Mouse (Mus musculus) natural killer cell, adult 2 months (primary cell): ENCODE measurements around the gene Hras.

Experiments used
- DNase-seq, 2 experiments: peaks; one replicate each; pipeline ENCODE4 v3.0.0; 2022; ENCODE audit warnings: low spot score in 2 of 2

Gene Hras

DNA sequence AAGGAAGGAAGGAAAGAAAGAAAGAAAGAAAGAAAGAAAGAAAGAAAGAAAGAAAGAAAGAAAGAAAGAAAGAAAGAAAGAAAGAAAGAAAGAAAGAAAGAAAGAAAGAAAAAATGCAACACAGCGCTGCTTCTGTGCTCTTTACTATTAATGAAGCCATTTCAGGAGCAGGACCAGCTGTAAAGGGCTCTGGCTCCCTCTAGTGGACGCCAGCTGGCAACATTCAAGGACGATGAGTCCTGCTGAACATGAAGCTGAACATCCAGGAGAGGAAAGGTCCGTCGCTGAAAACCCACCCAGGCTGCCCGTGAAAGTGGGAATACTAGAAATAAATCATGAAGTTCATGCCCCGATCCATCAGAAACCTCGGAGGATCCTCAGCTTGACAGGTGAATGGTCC is 17.6 kb downstream of the Hras start:
- DNase-seq: peak; percentile 80 to 86

DNA sequence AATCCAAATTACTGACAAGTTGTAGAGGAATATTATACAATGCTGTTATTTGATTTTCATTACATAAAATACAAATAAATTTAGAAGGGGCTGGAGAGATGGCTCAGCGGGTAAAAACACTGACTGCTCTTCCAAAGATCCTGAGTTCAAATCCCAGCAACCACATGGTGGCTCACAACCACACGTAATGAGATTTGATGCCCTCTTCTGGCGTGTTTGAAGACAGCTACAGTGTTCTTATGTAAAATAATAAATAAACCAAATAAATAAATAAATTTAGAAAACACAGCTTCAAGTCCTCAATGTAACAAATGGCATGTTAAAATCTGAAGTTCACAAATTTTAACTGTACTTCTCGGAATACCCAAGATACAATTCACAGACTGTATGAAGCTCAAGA is 18.7 kb downstream of the Hras start:
- DNase-seq: no peak

DNA sequence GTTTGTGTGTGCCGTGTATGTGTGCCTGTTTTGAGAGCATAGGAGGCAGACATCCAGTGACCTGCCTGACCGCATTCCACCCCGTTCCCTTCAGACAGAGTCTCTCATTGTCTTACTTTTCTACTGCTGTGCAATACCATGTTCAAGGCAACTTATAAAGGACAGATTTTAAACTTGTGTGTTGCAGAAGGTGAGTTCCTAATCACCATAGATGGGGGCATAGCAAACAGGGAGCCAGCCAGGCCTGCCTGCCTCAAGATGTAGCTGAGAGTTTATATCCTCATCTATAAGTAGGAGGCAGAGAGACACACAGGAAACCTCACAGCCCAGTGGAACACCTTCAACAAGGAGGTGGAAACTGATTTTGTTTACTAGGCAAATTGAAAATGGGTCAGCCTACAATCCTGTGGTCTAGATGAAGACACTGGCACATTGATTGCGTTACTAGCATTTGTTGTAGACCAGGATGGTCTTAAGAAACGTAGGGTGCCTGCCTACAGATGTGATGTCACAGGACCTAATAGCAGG is 20.4 kb downstream of the Hras start:
- DNase-seq: no peak

DNA sequence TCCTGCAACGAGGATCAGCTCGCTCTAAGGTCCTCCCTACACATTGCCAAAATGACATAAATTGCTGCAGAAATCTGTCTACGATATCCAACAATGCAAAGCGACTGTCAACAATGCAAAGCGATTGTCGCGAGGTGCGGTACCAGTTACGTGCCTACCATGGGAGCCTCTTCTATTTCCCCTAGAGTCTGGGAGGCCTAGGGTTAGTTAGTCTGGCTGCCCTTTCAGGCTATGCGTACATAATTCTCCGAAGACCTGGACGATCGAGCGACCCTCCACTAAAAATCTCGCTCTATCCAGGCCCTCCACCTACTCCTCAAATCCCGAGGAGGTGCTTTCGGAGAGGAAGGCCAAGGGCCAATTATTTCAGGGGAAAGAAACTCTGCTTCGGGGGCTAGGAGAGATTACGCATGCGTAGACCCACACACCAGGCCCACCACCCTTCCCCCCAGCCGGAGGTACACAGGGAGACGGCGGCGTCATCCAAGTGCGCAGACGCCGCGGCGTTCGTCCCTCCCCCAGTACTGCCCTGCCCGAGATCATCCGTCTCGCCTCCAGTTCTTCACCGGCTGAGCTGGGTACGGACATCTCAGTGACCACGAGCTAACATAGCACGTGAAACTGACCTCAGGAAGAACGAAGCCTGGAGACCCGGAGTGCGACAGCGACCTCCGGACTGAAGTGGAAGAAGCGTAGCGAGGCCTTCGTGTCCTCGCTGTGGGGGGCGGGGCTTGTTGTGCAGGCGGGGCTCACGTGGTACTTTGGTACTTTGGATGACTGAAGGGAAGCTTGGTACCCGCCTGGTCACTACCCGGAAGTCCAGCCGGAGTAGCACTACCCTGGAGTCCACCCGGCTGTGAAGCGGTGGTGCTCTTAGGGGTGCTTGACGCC is 21.4 kb downstream of the Hras start, which contains the start of gene Rnh1:
Rnh1 (minus strand) TSS at position 742 of the 891 bp plus-strand sequence.
- peak; percentile 86 for DNase-seq

DNA sequence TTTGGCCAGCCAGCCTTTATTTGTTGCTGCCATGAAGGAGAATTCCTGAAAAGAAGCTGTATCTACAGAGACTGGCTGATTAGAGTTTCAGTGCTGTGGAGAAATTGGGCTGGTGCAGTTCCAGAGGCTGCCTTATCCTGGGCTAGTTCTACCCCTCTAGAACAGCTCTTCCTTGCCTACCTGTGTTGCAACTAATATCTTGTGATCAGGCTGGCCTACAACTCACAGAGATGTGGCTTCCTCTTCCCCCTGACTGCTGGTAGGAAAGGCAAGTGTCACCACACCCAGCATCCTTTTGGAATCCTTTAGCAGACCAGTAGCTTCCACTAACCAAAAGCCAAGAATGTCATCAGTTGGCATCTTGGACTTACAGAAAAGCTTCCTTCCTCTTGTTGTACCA is 23.9 kb downstream of the Hras start:
- DNase-seq: no peak

DNA sequence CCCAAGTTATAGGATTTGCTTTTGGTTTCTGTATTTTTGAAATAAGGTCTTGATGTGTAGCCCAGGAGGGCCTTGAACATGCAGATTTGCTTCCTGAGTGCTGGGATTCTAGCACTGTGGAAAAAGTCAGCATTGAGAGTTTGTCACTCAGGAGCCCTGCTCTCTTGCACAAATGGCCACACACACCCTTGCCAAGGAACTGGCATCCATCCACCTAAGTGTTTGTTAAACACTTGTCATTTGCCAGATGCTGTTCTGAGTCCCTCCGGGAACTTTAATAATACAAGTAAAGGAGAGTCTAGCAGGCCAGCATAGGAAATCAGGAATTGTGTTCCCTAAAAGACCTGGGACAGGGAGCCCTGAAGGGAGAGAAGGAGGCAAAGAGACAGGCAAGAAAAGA is 24.5 kb downstream of the Hras start:
- DNase-seq: no peak

DNA sequence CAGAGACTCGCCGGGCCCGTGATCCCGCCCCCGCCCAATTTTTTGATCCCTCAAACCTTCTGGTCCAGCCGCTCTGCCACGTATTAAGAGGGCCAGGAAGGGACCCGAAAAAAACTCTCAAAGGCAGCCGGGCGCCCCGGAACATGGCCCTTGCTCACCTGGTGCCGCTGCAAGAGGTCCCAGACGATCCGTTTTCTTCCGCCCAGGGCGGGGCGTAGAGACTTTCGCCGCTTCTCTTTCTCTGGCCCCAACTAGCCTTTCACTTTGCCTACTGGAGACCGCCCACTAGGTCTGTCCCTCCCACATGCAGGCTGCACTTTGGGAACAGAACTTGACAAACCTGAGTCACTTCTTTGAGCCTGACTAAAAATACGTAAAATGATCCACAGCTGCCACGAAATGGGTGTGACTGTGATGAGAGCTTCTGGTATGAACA is 25.3 kb downstream of the Hras start:
- DNase-seq: peak; percentile 66 to 72

DNA sequence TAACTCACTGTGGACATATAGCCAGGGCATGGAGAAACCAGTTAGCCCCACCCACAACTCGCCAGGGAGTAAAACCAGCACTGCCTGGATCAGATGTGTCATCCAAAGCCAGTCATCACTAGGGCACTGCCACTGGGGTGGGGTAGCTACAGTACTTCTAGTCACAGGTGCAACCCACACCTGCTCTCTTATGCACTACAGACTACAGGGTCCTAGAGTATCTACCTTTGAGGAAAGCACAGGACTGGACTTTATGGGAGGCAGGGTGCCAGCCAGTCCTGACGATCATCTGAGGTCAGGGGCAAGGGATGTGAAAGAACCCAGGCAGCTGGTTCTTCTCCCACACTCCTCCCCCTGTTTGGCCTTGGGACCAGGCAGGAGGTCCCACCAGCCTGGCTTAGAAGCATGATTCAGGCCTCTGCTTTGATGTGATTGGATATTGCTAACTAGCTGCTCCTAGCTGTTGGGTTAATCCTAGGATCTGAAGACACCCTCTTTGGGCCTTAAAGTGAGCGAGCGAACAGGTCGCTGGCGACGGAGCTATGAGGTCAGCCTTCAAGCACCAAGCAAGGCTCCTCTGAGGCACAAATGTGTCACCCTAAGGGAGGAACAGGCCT is 25.8 kb downstream of the Hras start:
- no peak for DNase-seq

DNA sequence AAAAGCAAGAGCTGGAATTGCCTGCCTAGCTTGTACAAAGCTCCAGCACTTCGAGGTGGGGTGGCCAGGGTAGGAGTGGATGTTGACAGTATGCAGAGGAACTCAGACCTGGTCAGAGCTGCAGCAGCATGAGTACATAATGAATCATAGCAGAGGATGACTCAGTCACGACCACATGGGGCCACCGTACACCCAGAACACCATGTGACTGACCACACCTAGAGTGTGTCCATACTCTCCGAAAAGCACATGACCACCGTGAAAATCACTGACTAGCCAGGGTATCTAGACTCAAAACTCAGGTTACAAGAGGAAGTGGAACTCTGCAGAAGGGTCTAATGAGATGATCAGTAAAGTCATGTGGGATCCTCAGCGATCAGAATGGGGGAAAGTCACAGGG is 29.0 kb downstream of the Hras start:
- DNase-seq: peak in 1 of 2 experiments; percentile 17

DNA sequence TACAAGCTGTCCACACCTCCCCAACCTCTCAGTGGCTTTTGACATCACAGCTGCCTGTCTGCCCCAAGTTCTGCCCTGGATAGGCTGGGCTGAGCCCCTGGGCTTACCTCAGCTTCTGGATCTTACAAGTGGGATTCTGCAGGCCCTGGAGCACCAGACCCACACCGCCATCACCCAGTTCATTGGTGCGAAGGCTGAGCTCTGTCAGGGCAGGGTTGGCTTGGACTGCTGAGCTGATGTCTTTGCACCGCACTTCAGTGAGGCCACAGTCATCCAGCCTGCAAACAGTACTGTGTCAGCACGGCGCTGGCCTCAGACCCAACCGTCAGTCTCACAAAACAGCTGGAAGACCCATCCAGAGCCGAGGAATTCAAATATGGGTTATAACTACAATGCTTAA is 29.4 kb downstream of the Hras start:
- no peak for DNase-seq

DNA sequence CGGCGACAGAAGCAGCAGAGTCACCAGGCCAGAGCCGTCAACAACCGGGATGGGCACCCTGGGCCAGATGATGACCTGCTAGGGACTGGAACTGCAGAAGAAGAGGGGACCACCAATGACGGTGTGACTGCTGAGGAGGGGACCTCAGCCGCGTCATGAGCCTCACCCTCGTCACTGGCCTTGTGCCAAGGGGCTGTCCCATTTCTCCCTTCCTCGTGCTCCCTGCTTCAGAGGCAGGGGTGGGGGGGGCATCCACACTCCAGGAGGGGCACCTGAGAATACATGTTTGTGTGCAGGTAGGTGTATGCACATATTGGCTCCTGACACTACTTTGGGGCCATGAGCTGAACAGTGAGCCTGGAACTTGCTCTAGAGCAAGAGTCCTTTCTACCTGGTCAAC is 38.4 kb downstream of the Hras start:
- DNase-seq: no peak

DNA sequence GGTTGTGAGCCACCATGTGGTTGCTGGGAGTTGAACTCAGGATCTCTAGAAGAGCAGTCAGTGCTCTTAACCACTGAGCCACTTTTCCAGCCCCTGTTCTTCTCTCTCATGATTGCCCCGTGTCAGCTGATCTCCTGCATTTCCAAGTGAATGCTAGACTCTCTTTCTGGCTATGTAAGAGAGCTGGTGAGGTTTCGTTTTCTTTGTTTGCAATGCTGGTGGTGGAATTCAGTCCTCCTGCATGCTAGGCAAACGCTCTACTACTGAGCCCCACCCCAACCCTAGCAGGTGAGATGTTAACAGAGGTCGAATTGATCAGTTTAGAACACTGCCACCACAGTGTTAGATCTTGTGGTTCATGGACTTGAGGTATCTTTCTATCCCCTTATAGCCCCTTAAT is 45.2 kb downstream of the Hras start:
- DNase-seq: no peak

DNA sequence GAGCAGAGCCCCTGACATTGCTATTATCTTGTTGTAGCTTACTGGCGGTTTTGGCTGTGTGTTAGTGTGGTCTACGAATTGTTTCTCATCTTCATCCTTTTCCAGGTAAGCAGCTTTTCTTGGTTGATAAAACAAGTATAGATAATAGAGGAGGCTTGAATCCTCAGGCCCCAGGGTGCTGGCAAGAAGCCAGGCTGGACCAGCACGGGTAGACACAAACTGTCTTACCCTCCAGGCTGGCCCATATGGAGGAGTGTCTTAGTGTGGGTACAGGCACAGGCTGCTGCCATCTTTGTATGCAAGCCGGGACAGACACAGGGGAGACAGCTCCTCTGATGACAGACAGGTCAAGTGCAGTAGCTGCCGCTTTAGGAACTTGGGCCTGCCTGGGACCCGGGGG is 46.8 kb downstream of the Hras start:
- DNase-seq: no peak

DNA sequence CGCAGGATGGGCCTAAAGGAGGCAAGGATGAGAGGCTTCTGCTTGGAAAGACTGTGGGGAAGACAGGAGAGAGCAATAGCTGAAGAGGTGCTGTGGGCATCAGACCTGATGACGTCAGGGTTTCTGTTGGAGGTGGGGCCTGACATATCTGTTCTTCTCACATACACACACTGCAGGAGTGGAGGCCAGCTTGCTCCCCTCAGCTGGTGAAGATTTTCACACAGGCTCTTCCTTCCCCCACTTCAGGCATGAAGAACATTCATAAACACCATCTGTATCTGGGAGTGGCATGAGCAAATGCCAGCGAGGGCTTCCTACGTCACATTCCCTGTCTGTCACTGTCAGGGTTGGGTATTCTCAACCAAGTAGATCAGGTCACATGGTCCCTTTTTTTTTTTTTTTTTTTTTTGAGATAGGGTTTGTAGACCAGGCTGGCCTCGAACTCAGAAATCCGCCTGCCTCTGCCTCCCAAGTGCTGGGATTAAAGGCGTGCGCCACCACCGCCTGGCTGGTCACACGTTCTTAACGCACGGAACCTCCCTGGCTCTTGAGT is 47.7 kb downstream of the Hras start:
- no peak for DNase-seq

DNA sequence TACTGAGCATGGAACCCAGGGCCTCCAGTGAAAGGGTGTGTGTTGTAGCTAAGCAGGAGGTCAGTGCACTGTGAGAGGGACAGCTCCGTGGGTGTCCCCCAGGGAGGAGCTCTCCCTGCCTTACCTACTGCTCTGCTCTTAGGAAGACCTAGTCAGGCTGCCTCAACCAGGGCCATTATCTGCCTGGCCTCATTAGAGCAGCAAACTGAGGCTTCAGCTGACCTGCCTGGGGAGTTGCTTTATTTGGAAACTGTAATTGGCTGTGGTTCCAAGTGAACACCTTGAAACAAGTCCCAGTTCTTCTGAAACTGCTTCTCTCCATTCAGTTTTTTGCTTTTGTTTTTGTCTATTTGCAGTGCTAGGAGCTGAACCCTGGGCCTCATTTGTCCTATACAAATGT is 48.4 kb downstream of the Hras start:
- DNase-seq: no peak

DNA sequence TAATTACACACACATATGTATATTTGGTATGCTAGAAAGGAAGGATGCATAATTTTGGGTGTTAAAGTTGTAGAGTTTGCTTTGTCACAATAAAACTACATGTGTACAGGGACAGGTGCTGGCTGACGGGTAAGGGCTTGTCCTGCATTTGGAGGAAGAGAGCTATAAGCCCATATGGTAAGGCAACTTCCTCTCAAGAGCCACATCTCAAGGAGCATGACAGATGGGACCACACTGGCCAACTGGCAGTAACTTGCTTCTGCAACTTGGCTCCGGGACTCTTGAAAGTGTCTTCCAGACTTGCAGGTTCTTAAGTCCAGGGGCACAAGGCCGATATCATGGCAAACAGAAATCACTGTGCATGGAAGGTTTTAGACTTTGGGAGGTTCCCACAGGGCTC is 49.2 kb downstream of the Hras start:
- no peak for DNase-seq

DNA sequence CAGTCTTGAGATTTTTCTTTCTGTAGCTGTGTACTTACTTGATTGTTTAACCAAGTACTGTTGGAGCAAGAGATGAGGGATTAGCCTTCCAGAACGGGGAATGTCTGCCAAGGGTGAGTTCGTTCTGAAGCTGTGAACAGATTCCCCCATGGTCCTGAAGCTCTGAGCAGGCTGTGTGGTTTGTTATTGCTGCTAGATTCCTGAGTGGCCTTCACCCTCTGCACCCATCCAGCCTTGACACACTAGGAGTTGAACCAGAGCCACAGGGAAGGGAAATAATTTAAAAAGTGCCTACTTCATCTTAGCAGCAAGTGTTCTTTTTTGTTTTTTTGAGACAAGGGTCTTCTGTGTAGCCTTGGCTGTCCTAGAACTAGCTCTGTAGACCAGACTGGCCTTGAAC is 49.9 kb downstream of the Hras start:
- DNase-seq: no peak

DNA sequence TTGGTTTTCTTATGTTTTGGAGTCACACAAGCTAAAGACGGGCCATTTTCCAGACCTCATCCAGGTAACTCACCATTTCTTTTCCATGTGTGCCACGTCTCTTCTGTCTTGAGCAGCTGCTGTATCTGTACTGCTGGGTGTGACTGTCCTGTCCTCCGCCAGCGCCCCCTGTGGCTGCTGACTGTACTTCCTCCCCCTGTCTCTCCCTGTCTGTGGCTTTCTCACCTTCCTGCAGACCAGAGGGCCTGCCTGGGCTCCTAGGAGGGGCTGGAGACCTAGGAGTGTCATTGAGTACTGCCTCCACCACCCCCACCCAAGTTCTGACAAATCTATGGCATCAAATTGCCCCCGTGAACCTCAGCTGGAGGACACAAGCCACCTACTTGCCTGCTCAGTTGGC is 50.7 kb downstream of the Hras start:
- peak; percentile 41 to 58 for DNase-seq

DNA sequence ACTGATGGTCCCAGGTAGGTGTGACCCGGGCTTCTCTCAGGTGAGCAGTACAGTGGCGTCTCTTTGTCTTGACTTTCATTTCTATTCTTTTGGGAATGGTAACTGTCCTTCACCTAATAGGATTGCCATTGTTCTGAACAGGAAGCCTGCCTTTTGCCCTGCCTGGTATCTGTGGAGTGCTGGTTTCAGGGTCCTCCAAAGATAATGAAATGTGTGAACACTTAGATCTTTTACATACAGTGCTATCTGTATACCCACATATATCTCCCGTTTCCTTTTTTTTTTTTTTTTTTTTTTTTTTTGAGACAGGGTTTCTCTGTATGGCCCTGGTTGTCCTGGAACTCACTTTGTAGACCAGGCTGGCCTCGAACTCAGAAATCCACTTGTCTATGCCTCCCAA is 52.5 kb downstream of the Hras start:
- no peak for DNase-seq
